Mouse (Mus musculus): ENCODE measurements around the gene Myo1b.
"Not testable (repeated sequence)": the region's sequence is repeated elsewhere in the genome, so short reads cannot be mapped to it uniquely, and the experiment has no call there.

Gene Myo1b

DNA sequence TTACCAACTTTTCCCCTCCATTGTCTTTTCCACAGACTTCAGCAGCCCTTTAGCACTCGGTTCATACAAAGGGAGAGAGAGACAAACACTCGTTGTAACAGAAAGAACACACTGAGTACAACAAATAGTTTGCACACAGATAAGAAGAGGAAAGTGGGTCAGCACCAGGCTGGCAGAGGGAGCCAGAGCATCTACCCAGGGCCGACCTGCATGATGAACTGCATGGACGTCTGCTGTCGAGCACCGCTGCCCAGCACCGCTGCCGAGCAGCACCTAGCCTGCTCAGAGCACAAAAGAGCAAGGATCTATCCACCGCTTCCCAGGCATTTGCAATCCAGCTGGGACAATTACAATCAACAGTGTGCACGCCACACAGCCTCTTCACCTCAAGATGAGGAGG lies 19.9 kb downstream of the Myo1b start:
- no peak for DNase-seq (ENCODE audit: low spot score in 2 of 2)

DNA sequence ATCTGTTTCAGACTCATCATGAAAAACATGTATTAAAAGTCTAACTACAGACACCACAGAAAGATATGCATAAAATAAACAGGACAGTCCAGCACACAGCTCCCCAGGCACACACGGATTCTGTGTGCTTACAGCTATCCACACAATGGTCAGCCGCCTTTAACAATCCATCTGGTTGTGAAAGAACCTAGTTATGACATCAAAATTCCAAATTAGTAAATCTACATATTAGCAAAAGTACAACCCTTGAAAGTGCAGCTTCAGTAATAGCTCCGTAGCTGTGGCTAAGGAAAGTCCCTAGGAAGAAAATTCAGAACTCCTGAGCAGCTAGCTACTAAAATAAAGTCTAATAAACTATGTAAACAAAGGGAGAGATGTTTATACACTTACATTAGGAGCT lies 21.1 kb downstream of the Myo1b start:
- no peak for DNase-seq (ENCODE audit: low spot score in 2 of 2)

DNA sequence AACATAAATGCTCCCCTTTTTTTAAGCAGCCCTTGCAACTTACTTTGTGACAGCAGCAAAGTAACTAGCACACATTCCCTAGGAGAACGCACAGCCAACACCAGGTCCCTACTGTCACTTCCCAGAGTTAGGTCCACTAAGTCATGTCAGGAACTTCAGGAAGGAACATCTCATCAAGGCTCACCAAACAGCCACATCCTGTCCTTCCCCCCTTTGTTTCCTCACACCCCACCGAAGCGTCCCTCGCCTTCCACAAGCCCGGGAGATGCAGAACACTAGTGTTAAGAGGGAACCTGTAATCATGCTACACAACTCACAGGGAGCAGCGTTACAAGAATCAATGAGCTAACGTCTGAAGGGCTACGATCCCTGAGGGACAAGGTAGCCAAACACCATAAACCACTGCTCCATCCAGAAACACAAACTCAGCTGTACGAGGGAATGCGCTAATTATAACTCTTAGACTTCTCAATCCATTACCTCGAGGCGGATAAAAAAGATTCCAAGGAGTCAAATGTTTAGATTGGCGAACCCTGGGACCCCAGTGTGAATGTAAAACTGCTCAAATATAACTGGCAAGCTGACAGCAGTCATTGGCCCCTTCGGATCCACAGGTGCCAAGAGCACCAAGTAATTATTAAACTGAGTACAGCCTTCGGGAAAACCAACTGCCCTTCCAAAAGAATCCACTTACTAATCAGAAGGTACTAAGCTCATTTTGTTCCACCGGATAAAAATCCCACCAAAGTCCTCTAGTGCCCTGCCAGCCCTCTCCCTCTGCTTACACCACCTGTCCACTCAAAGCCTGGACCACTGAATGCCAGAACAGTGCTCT lies 22.1 kb downstream of the Myo1b start:
- DNase-seq (ENCODE audit: low spot score in 2 of 2) = no peak

DNA sequence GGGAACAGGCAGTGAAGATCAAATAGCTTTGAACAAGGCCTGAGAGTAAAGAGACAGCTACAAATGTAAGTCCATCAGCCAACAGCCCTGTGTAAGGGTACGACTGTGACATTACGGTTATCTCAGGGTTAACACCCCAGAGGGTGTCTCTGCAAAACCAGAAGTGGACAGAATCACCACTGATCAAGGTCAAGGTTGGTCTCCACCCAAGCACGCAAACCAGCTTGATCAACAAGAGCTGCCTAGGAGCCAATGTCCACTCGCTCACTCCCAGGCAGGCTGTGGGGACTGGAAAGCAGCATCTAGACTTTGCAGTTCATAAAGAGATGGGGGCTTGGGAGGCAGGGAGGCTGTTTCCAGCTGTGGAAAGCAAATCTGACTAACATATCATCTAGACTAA lies 23.9 kb downstream of the Myo1b start:
- DNase-seq (ENCODE audit: low spot score in 2 of 2) = no peak

DNA sequence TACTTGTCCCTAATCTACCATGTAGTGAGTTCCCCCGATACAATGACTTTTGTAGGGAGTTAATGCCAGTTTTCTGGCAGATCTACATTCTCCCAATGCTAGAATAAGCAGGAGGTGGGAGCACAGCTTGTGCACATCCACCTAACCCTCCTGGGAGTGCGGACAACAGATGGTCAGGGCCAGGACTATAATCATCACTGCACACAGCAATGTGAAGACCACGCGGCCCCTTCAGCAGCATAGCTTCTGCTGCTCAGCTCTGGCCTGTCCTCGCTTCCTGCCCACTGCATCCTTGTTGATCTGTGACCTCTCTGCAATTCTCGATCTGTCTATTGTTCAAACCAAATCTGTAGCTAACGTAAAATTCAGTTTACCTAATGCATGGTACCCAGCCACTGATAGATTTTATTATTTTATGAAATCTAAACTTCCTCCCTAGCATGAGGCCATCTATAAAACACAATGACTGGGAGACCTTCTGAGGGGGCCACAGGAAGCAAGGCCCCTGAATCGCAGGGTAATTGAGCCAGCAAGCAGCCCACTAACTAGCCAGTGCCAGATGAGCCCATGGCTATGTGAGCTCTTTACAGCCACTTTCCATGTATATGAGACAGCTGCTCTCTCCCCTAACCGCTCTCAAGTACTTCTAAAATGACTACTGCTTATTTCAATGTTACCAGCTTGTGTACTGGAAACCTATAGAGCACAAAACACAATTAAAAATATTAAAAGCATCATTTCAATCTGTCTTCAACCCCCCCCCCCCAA lies 27.6 kb downstream of the Myo1b start:
- no peak for DNase-seq (ENCODE audit: low spot score in 2 of 2)

DNA sequence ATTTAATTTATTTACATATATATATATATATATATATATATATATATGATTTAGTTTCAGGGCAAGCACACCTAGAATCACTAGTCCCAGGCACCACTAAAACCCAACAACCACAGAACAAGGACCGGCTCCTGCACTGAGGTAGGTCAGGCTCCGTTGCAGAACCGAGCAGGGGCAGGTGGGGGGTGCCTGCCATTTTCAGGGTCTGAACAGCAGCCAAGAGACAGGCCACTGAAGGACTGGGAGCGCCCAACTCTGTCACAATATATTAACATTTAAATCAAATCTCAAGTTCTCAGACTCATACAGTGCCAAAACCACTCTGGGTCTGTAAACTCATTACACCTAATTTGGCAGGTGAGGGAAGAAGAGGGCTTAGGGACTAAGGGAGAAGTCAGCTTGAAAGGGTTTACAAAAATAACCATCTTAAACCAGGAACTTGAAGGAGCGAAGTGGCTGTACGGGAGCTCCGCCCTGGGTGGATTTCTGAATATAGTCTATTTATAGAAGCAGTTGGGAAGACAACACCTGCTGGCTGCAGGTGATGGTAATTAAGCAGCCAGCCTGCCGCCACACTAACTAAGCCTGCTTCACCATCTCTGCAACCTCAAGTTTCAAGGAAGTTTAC lies 30.4 kb downstream of the Myo1b start:
- DNase-seq (ENCODE audit: low spot score in 2 of 2) = no peak

DNA sequence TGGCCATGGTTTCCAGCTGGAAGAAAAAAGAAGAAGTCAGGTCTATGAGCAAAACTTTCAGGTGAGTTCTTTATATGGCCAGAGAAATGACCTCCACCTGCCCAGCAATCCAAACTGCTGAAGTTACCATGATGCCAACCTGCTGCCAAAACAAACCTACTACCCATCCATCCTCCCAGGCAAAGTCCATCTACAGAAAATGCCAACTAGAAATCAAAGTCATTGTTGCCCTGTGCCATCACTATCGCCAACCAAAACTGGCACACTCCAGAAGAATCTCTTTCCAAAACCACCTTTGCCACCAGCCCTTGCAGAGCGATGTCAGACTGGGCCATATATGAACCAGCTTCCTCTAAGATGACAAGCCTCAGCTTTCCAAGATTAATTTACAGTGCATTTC lies 32.7 kb downstream of the Myo1b start:
- DNase-seq (ENCODE audit: low spot score in 2 of 2) = no peak

DNA sequence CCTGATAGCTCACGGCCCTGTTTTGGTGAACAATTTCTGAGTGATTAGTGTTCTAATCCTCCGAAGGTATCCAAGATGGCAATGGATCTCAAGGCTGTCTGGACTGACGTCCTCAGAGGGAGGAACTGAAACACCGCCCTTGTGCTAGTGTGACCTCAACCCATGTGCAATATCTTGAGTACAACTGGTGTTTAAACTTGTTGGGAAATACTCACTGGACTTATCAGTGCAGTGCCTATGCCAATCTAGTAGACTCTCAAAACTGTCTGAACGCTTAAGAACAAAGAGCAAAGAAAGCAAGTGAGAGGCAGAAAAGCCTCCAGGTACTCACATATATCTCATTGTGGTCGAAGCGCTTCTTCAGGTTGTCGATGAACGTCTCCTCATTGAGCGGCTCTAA lies 33.1 kb downstream of the Myo1b start:
- no peak for DNase-seq (ENCODE audit: low spot score in 2 of 2)

DNA sequence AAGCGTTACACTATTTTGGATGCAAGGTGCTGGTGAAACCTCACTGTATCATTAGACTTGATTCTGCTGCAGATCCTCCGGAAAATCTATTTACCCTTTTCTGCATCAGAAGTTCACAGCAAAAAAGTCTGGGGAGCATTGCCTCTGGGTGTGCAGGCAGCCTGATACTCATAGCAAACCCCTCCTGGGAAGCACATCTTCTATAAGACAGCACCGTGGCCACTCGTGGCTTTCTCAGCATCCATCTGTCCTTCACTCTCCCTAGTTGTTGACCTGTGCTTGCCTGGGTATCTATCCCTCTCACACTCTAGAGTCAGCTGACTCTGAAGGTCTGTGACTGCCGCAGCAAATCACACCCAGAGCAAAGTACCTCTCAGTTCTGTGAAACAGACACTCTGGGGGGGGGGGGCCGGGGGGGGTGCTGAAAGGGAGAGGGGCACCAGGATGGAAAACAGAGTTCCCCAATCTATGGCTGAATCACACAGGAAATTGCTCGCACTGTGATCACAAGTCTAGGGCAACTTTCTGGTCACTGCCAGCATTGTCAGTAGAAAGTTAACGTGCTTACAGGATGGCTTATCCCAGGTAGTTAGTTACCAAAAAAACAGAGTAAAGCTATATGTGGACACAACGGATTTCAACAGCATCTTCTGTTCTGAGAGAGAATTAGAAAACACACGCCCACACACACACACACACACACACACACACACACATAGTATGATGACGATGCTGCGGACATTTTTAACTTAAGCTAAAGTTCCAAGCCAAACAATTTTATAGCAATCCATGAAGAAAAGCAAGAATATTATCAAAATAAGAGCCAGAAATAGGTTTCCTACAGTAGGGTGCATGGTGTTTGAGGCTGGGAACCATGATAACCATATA lies 35.7 kb downstream of the Myo1b start:
- no peak for DNase-seq (ENCODE audit: low spot score in 2 of 2)

DNA sequence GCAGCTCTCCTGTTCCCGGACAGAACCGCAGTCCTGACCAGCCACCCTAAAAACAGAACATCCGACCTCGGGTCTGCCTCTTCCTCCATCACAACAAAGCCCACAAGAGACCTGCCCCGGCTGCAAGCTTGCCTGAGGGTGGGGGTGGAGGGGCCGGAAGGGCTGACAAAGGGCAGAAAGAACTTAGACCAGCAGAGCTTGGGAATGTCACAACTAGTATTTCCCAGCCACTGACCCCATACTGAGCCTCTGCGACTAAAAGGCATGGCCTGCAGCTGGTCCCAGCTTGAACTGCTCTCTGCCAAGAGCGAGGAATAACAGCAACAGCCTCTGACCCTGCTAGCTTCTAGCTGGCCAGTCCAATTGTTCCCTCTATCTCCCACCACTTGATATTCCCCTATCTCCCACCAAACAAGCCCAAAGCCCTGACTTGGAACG lies 36.5 kb downstream of the Myo1b start:
- no peak for DNase-seq (ENCODE audit: low spot score in 2 of 2)

DNA sequence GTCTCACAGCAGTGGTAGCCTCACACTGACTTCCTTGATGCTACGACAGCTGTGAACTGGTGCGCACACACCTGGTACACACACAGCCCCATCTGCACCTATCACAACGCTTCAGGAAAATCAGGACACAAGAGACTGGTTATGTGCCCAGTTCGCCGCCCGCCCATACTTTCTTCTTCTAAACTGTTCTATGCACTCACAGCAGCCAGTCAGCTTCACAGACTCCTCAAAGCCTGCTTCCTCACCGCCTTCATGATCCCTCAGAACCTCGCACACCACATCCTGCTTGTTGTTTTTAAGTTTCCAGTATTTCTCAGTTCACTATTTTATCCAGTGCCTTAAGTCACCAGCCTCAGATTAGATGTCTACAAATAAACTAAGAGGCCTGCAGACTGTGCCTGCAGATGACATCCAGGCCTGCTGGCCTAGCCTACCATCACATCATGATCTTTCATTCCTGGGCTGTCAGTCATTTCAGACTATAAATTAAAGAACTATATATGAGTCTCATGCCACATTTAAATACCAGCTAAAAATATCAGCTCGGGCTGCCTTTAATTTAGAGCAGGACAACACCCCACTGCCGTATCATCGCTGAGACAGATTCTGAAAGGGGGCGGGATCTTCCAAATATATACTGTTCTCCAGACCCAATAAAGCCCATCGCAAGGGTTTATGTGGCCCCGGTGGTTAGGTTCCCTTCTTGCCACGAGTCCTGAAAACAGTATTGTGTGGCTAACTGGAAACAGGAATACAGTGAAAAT lies 40.2 kb downstream of the Myo1b start:
- no peak for DNase-seq (ENCODE audit: low spot score in 2 of 2)

DNA sequence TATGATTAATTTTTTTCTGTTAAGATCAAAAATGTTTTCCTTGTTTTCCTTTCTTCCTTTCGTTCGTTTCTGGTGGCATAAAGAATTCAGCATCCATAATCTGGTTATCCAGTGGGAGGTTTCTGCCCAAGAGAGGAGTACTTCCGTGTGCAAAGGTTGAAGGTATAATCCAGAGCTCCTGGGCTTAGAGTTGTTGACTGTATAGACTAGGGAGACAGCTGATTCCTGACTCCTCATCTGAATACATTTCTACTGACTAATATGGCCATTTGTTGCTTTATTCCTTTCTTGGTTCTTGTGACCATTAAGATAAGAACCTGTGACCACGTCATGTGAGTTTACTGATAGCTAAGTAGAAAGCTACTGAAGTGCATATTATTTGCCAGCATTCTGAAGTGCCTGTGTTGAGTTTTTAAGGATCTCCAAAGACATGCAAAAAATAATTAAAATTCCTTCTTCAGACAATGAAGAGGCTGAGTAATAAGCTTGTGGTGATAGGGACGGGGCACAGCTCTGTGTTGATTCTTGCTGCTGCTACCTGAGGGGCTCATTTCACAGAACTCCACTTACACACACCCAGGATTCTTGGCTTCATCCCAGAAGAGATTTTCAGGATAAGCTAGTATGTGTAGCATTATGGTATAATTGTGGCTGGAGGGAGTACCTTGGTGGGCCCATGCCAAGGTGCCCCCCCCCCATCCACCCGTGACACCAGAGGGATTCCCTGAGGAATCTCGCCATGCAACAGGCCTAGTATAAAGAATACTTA lies 43.2 kb downstream of the Myo1b start:
- DNase-seq (ENCODE audit: low spot score in 2 of 2) = no peak

DNA sequence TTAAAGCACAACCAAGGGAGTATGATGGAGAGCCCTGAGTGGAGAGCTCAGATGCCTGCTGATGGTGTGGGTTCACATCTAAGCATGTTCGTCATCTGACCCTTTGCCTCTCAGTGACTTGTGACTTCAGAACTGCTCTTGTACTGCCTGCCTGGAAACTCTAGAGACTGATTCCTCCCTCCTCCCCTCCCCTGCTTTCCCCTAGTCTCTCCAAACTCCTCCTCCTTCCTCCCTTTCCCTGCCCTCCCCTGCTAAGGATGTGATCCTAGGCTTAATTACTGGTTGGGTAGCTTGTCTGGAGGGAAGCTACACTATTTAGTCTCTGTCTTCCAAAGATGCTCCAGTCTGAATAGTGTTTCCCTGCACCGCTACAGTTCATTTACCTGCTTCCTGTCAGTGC lies 44.6 kb downstream of the Myo1b start:
- not testable (repeated sequence) for DNase-seq (ENCODE audit: low spot score in 2 of 2)

DNA sequence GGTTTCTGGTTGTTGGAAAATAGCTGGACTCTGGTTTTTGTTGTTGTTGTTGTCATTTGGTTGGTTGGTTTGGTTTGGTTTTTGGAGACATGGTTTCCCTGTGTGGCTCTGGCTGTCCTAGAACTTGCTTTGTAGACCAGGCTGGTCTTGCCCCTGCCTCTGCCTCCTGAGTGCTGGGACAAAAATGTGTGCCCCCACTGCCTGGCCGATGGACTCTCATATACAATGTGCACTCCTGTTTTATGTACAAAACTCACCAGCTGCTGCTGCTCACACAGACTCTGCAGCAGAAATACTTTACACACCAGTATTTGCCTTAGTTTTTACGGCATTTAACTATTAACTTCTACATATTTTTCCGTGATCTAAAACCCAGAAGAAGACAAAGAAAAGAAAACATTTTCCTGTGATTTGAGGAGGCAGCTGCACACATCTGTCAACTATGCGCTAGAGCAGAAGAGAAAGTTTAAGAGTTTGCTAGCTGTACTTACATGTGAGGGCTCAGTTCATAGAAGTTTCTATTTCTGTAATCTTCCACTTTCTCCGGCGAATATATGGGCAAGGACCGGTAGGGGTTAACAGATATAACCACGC lies 52.9 kb downstream of the Myo1b start:
- no peak for DNase-seq (ENCODE audit: low spot score in 2 of 2)

DNA sequence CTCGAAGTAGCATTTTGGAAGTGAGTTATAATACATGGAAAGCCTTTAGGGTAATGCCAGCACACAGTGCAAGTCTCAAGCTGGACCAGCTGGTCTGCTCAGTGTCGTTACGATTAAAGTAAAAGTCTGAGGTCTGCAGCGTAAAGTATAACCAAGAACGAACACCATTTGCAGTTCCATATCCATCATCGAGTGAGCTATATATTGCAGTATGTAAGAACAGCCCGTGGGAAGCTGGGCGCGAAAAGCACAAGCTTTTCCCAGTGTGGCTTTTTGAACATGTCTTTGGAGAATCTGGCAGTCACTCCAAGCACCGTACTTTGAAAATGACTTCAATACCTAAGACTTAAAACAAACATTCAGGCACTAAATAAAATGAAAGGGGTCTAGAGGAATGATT lies 55.0 kb downstream of the Myo1b start:
- DNase-seq (ENCODE audit: low spot score in 2 of 2) = no peak

DNA sequence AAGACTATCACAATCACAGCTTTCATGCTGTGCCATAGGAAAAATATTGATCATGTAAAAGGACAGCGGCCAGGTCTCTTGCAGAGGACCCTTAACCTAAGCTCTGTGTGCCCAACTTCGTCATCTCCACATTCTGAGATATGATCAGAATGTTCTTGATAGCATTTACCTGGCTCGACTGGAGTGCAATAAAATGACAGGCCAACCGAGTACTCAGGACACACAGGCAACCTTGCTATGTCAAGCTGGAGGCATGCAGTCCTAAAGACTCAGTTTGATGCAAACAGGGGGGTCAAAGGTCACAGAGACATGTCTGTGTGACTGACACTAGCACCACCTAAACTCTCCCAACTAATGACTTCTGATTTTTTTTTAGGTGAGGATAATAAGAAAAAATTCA lies 58.9 kb downstream of the Myo1b start:
- no peak for DNase-seq (ENCODE audit: low spot score in 2 of 2)

DNA sequence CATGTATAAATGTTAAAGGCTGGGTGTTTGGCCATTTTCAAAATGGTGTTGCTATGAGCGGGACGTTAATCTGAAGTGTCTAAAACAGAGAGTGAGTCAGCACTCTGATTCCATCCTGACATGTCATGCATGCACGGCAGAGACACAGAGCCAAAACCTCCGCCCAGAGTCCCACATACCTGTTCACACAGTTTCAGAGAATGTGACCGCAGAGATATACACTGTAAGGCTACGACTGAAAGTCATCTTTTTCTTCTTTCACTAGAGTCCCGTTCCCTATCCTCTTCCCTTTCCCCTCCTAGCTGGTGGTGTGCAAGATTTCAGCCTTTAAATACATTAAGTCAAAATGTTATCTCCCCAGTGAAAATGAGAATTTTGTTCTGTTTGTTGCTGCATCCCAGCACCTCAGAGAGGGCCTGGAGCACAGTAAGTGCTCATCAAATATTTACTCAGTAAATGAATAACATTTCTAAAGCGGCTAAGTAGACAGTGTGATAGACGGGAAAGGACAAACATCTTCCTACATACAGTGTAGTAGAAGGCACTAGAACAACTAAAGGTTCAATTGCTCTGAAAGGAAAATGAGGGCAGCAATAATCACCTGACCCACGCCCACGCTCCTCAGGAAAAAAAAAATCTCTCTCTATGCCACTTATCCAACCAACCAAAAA lies 59.5 kb downstream of the Myo1b start:
- DNase-seq (ENCODE audit: low spot score in 2 of 2) = no peak

DNA sequence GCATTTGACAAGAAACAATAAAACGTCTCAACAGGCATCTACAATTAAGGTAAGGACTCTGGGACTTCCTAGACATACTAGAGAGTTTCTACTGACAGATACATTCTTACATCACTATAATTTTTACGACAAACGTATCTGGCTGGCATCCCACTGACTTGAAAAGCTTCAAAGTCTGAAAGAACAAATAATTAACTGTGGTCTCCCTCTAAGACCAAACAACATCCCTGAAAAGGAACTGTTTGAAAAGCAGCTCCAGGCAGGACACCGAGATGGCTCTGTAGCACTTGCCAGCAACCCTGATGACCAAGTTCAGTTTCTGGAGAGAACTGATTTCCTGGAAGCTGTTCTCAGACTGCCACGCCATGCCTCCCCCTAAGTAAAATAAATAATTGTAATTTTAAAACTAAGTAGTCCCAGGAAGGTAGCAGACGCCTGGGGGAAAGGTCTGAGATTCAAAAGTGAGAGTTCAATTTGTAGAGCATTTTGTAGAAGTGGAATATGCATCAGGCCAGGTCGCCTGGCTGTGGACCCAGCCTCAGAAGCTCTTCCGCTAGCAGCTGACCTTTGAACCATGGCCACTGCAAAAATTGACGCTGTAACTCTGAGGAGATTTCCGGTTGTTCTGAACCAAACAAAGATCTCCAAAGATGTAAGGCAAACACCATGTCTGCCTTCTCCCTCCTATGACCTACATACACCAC lies 60.2 kb downstream of the Myo1b start:
- DNase-seq (ENCODE audit: low spot score in 2 of 2) = no peak

DNA sequence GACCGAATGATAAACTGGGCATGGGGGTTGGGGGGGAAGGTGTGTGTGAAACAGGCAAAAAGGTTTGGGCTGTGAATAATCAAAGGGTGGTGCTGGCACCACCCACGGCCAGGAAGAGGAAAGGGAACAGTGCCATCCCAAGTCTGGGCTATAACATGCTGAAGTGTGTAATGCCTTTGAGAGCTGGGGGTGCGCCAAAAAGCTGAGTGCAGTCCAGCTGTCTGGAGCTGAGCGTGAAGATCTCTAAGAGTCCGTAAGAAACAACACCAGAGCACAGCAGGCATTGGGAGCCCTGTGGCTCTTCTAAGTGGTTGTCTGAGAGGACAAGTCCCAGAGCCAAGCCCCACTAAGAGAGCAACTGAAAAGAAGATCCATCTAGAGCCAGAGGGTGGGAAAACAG lies 63.6 kb downstream of the Myo1b start:
- no peak for DNase-seq (ENCODE audit: low spot score in 2 of 2)
